Mouse (Mus musculus) neural tube, embryonic 13.5 days (tissue): ENCODE data around the gene Tenm3. TPM values are rescaled to one million over a fixed set of nuclear protein-coding genes. Genes with fewer than 3 reads are reported as not detected.
A peak's percentile ranks its signal among the peaks of the same experiment; 100 is the strongest.

Source experiments
- ATAC-seq: fragments of 200-750 bp; cut with Nextera tagmentation; 2 replicates; pipeline ENCODE4 v1.8.0; 2017; ENCODE audit warnings: low read depth, mild to moderate bottlenecking, moderate TSS enrichment, moderate library complexity
- H3K27ac ChIP-seq: fragments of 300-500 bp; sonication (generic); replicated peaks from 2 replicates; pipeline ENCODE4 v1.5.1; 2015; ENCODE audit warnings: moderate library complexity, mild to moderate bottlenecking, inconsistent platforms
- H3K27me3 ChIP-seq: fragments of 300-500 bp; sonication (generic); 2 replicates; pipeline ENCODE4 v1.6.1; 2015; ENCODE audit warnings: mild to moderate bottlenecking, inconsistent platforms
- H3K36me3 ChIP-seq: fragments of 300-500 bp; sonication (generic); 2 replicates; pipeline ENCODE4 v1.6.1; 2015; ENCODE audit warnings: mild to moderate bottlenecking, inconsistent platforms
- H3K4me1 ChIP-seq: fragments of 300-500 bp; sonication (generic); replicated peaks from 2 replicates; pipeline ENCODE4 v1.6.1; 2015; ENCODE audit warnings: inconsistent platforms
- H3K4me2 ChIP-seq: fragments of 300-500 bp; sonication (generic); 2 replicates; pipeline ENCODE4 v1.6.1; 2015; ENCODE audit warnings: inconsistent platforms, mild to moderate bottlenecking, moderate library complexity
- H3K4me3 ChIP-seq: fragments of 300-500 bp; sonication (generic); 2 replicates; pipeline ENCODE4 v1.5.1; 2015; ENCODE audit warnings: mild to moderate bottlenecking, inconsistent platforms
- H3K9ac ChIP-seq: fragments of 300-500 bp; sonication (generic); 2 replicates; pipeline ENCODE4 v1.6.1; 2015; ENCODE audit warnings: moderate library complexity, mild to moderate bottlenecking, inconsistent platforms
- H3K9me3 ChIP-seq: fragments of 300-500 bp; sonication (generic); 2 replicates; pipeline ENCODE4 v1.6.1; 2016; ENCODE audit warnings: inconsistent platforms
- WGBS: fragments of 180-500 bp; shearing (Covaris S2); methylation state at CpG from one replicate; pipeline ENCODE4 v1.1.7; 2015; 5-methylcytosine and 5-hydroxymethylcytosine counted together
- polyA plus RNA-seq: library from polyadenylated mRNA; unstranded; fragments of >200 nt; fragmentation: Nextera tagmentation; extraction: Ambion mirVana; gene quantifications from 2 replicates; pipeline ENCODE4 v1.2.1, GENCODE M21; 2015

Gene Tenm3
- polyA plus RNA-seq, 1 experiment from 2014 or later: 40.7 TPM

GRCm38 (mm10) chr8:48601621-48602020 lies 242.1 kb downstream of the Tenm3 start:
- Histone ChIP-seq H3K27me3 (no peaks in the 10 kb centered on the region), H3K9me3 (no peaks in the 10 kb centered on the region), H3K27ac (no peak overlapping the region), H3K9ac (no peak overlapping the region), H3K4me1 (peaks cover 20% of the 10 kb centered on the region), H3K36me3 (no peaks in the 10 kb centered on the region), H3K4me3 (no peak overlapping the region), H3K4me2 (no peak overlapping the region)
- ATAC-seq: no peak
- 90% methylated on average over 4 of the region's 4 CpGs for WGBS

DNA sequence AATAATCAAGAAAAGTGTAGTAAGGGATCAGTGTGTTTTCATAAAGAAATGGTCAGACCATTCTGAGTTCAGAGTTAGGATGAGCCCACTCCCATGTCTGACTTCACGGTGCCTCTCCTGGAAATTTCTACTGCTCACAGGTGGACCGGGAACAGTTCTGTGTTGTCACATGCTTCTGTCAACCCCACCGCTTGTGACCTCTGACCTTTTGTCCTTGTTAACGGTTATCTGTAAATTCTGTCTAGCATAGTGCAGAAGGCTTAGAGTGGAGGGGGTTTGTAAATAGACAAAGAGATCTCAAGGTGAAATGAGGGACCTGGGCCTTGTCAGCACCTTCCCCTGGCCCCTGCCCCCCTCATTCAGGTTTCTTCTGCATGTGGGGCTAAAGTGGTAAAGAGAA lies 244.7 kb downstream of the Tenm3 start:
- Histone ChIP-seq H3K9ac (no peak overlapping the region), H3K36me3 (no peaks in the 10 kb centered on the region), H3K4me1 (peaks cover 28% of the 10 kb centered on the region), H3K4me3 (no peak overlapping the region), H3K9me3 (no peaks in the 10 kb centered on the region), H3K27ac (peak overlapping the region; percentile 55), H3K27me3 (no peaks in the 10 kb centered on the region), H3K4me2 (no peak overlapping the region)
- 82% methylated on average over 4 of the region's 4 CpGs for WGBS
- no peak for ATAC-seq

GRCm38 (mm10) chr8:48596332-48596731 lies 247.4 kb downstream of the Tenm3 start:
- Histone ChIP-seq H3K36me3 (no peaks in the 10 kb centered on the region), H3K27me3 (no peaks in the 10 kb centered on the region), H3K4me1 (peaks cover 28% of the 10 kb centered on the region), H3K4me3 (no peak overlapping the region), H3K9ac (no peak overlapping the region), H3K27ac (no peak overlapping the region), H3K4me2 (no peak overlapping the region), H3K9me3 (no peaks in the 10 kb centered on the region)
- ATAC-seq: no peak
- 86% methylated on average over 14 of the region's 14 CpGs for WGBS

DNA sequence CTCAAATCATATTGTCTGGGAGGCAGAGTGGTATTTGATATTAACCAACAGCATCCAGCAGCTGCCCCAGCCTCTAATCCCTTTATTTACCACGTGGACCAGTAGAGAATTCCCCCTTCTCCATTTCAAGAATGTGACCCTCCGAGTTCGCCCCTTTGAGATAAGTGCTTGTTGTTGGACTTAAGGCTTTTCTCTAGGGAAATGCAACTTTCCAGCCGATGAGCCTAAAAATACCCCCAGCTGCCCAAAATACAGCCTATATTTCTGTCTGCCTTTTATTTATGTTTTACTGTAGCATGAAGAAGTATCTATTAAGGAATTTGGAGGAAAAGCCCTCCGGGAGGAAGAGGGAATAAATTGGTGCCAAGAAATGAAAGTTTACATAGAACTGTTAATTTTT lies 251.9 kb downstream of the Tenm3 start:
- Histone ChIP-seq H3K4me1 (peaks cover 18% of the 10 kb centered on the region; the same call in 1 of the 2 replicates), H3K36me3 (no peaks in the 10 kb centered on the region), H3K9ac (no peak overlapping the region), H3K9me3 (no peaks in the 10 kb centered on the region), H3K4me3 (no peak overlapping the region), H3K27ac (no peak overlapping the region), H3K27me3 (no peaks in the 10 kb centered on the region), H3K4me2 (no peak overlapping the region)
- no peak for ATAC-seq
- WGBS: 64% methylated on average over 5 of the region's 5 CpGs

DNA sequence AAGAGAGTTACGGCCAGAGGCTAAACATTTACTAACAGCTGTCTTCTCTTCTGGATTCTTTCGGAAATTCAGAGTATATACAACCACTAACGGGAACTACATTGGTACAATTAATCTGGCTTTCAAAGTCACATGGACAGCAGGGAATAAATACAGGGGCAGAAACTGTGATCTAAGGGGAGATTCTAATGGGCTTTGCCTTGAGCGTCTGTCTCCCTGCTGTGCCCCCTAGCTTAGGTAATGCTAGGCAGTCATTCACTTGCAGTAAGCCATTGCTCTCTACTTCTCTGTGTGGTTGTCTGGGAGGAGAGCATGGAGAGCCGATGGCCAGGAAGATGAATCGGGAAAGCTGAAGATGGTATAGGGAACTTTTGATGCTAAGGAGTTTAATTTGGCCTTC lies 264.0 kb downstream of the Tenm3 start:
- Histone ChIP-seq H3K9ac (no peak overlapping the region), H3K36me3 (no peaks in the 10 kb centered on the region), H3K4me3 (no peak overlapping the region), H3K27me3 (no peaks in the 10 kb centered on the region), H3K27ac (peak overlapping the region; percentile 35; the same call in 1 of the 2 replicates), H3K4me2 (peak overlapping the region; percentile 21), H3K9me3 (no peaks in the 10 kb centered on the region), H3K4me1 (peaks cover 26% of the 10 kb centered on the region)
- 4% methylated on average over 6 of the region's 6 CpGs for WGBS
- no peak for ATAC-seq

- Histone ChIP-seq H3K9ac (no peak overlapping the region), H3K27me3 (no peaks in the 10 kb centered on the region), H3K36me3 (no peaks in the 10 kb centered on the region), H3K4me3 (no peak overlapping the region), H3K27ac (peak overlapping the region; percentile 35; the same call in 1 of the 2 replicates), H3K4me1 (peaks cover 26% of the 10 kb centered on the region), H3K4me2 (peak overlapping the region; percentile 21), H3K9me3 (no peaks in the 10 kb centered on the region)
- no peak for ATAC-seq
- WGBS: 8% methylated on average over 8 of the region's 8 CpGs
Measured at GRCm38 (mm10) chr8:48579144-48579543, 264.6 kb downstream of the Tenm3 start.

DNA sequence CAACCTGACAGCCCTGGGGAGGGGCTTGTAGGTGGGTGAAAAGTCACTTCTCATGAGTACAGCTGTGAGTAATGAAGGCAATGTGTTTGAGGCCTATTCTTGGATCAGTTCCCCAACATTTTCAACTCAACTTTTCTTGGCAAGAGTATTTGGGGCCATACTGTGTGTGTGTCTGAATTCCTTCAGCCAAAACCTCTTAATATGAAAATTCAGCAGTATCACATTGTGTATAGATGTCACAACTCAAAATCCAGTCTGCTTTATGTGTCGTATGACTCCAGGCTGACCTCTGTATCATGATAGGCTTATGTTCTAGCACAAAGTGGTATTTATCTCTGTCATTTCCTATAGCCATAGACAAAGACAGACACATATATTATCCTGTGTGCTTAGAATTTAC lies 270.8 kb downstream of the Tenm3 start:
- WGBS: 80% methylated on average over 1 of the region's 1 CpGs
- H3K9ac ChIP-seq: no peak overlapping the region
- no peak for ATAC-seq
- H3K36me3 ChIP-seq: no peaks in the 10 kb centered on the region
- H3K4me2 ChIP-seq: no peak overlapping the region
- no peaks in the 10 kb centered on the region for H3K27me3 ChIP-seq
- H3K4me3 ChIP-seq: no peak overlapping the region
- no peaks in the 10 kb centered on the region for H3K9me3 ChIP-seq
- H3K27ac ChIP-seq: no peak overlapping the region
- peaks cover 9% of the 10 kb centered on the region; the same call in 1 of the 2 replicates for H3K4me1 ChIP-seq

- no peak overlapping the region for H3K27ac ChIP-seq
- peaks cover 10% of the 10 kb centered on the region; the same call in 1 of the 2 replicates for H3K4me1 ChIP-seq
- H3K27me3 ChIP-seq: no peaks in the 10 kb centered on the region
- no peaks in the 10 kb centered on the region for H3K9me3 ChIP-seq
- H3K4me3 ChIP-seq: no peak overlapping the region
- H3K4me2 ChIP-seq: no peak overlapping the region
- no peaks in the 10 kb centered on the region for H3K36me3 ChIP-seq
- 100% methylated on average over 2 of the region's 2 CpGs for WGBS
- ATAC-seq: no peak
- H3K9ac ChIP-seq: no peak overlapping the region
Measured at GRCm38 (mm10) chr8:48572345-48572744, 271.4 kb downstream of the Tenm3 start.

DNA sequence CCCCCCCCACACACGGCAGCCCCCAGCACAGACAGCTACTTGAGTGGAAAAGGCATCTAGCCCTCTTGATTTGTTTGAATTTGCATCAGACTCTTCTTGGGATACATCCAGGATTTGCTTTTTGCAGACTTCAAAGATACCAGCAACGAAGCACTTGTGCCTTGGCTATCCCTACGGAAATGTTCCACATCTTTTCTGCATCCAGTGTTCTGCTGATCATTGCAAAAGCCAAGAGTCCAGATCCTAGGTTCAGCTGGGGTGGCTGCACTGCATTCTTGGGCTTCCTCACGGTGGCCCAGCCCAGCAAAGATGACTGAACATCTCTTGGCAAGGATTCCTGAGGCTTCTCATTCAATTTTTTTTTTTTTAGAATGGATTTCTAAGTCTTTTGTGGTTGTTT lies 275.1 kb downstream of the Tenm3 start:
- 59% methylated on average over 4 of the region's 4 CpGs for WGBS
- Histone ChIP-seq H3K27ac (no peak overlapping the region), H3K27me3 (no peaks in the 10 kb centered on the region), H3K9ac (no peak overlapping the region), H3K36me3 (no peaks in the 10 kb centered on the region), H3K4me3 (no peak overlapping the region), H3K9me3 (no peaks in the 10 kb centered on the region), H3K4me2 (no peak overlapping the region), H3K4me1 (peaks cover 14% of the 10 kb centered on the region)
- no peak for ATAC-seq

DNA sequence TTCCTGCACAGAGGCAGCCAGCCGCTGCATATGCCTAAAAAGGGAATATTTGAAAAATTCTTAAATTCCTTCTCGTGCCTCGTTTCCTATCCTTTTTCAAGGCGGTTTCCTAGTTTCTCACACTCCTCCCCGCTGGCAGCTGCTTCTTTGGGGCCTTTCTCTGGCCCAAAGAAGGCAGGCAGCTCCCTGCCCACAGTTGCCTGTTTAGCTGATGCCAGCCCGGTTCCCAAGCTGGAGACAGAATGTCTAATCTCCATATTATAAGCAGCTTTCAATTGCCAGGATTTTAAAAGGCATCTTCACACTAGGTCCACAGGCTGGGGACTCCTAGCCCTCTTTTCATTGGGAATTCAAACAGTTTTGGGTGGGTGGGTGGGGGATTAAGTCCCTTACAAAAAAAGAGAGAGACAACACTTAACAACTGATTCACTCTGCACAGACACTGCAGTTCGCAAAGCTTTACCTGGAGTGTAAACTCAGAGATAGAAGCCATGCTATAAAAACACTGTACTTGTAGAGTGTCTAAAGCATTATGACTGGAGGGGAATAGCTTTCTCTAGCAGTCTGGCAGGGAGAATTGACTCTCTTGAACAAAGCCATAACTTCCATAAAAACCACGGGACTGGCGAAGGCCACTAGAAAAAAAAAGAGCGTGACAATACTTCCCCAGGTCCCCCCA lies 275.7 kb downstream of the Tenm3 start:
- Histone ChIP-seq H3K4me3 (no peak overlapping the region), H3K4me2 (no peak overlapping the region), H3K9ac (no peak overlapping the region), H3K9me3 (no peaks in the 10 kb centered on the region), H3K36me3 (no peaks in the 10 kb centered on the region), H3K4me1 (peaks cover 14% of the 10 kb centered on the region), H3K27ac (no peak overlapping the region), H3K27me3 (no peaks in the 10 kb centered on the region)
- ATAC-seq: no peak
- 59% methylated on average over 10 of the region's 10 CpGs for WGBS

GRCm38 (mm10) chr8:48560227-48560626 lies 283.5 kb downstream of the Tenm3 start:
- Histone ChIP-seq H3K9ac (no peak overlapping the region), H3K9me3 (no peaks in the 10 kb centered on the region), H3K27me3 (no peaks in the 10 kb centered on the region), H3K4me1 (peaks cover 7% of the 10 kb centered on the region), H3K36me3 (no peaks in the 10 kb centered on the region), H3K4me3 (no peak overlapping the region), H3K4me2 (no peak overlapping the region), H3K27ac (no peak overlapping the region)
- 79% methylated on average over 9 of the region's 9 CpGs for WGBS
- no peak for ATAC-seq

- peak overlapping the region; percentile 91 for H3K9ac ChIP-seq
- H3K4me3 ChIP-seq: peak overlapping the region; percentile 77
- H3K4me2 ChIP-seq: peak overlapping the region; percentile 88
- no peaks in the 10 kb centered on the region for H3K27me3 ChIP-seq
- WGBS: under 1% methylated on average over 55 of the region's 55 CpGs
- peak overlapping the region; percentile 97 for H3K27ac ChIP-seq
- ATAC-seq: peak; percentile 88
- peaks cover 19% of the 10 kb centered on the region for H3K4me1 ChIP-seq
- H3K9me3 ChIP-seq: no peaks in the 10 kb centered on the region
- H3K36me3 ChIP-seq: no peaks in the 10 kb centered on the region
Measured at GRCm38 (mm10) chr8:48555546-48556141, 288.1 kb downstream of the Tenm3 start.
